Mouse (Mus musculus) thymus, adult 2 months (tissue): ENCODE data around the gene Abcc3.

Experiments
- CTCF ChIP-seq: fragments of 200-500 bp; IDR thresholded peaks from 2 replicates; pipeline ENCODE4 v1.5.1; 2012; ENCODE audit warnings: mild to moderate bottlenecking, control low read depth, low read length, moderate library complexity, borderline replicate concordance; ENCODE audit not compliant: control insufficient read depth, poor library complexity, insufficient read depth; ENCODE audit errors: extremely low read depth
- POLR2A ChIP-seq: fragments of 200-500 bp; IDR thresholded peaks from 2 replicates; pipeline ENCODE4 v1.6.1; 2012; ENCODE audit warnings: mild to moderate bottlenecking, low read length, control low read depth, moderate library complexity; ENCODE audit not compliant: control insufficient read depth, poor library complexity, insufficient read depth; ENCODE audit errors: extremely low read depth

DNA sequence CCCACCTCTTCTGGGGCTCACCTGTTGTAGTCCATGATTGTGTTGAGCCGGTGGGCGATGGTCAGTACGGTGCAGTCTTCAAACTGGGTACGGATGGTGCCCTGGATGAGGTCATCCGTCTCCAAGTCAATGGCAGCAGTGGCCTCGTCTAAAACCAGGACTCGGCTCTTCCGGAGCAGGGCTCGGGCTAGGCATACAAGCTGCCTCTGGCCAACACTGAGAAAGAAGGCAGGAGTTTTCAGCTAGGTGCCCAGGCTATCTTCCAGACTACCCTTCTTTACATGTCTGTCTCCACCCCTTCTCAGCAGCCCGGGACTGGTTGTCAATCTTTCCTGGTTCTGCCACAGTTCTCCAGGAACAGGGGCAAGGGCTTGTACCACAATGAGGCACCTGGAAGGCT lies 46.9 kb downstream of the Abcc3 start:
- TF ChIP-seq CTCF = no peak
- TF ChIP-seq POLR2A = no peak
